Mouse (Mus musculus): ENCODE results near the gene Nfatc3. TPM values are rescaled to one million over a fixed set of nuclear protein-coding genes. Genes with fewer than 3 reads are reported as not detected.

The Nfatc3 gene
- total and polyA plus RNA-seq, 3 experiments = 29.0 to 96.3 (median 37.8) TPM

GRCm38 (mm10) chr8:106157419-106157818 lies 98.8 kb downstream of the Nfatc3 start:
- dilution Hi-C loops (cut with MboI; ENCODE audit: extremely low pct_ligation_motif_present, extremely low pct_unique_long_range_greater_than_20kb, low sequenced_read_pairs) = no loop called here
- Histone ChIP-seq H3K4me2 (ENCODE audit: insufficient read depth, low read depth, poor library complexity, severe bottlenecking) (no peak overlapping the region), H3K36me3 (replicated peaks in 1 of 2; ENCODE audit: control insufficient read depth in 1 of 2, insufficient read depth in 1 of 2, low read length in 1 of 2) (peaks cover 18 to 67% of the 10 kb centered on the region in 2 experiments), H3K27me3 (replicated peaks) (no peaks in the 10 kb centered on the region), H3K4me1 (ENCODE audit: control insufficient read depth in 1 of 2, insufficient read depth in 2 of 2) (peaks cover 0 to 16% of the 10 kb centered on the region in 2 experiments; a peak in 3 of 4 replicates), H3K9ac (ENCODE audit: insufficient read depth, low read depth) (no peak overlapping the region), H3K9me3 (replicated peaks; ENCODE audit: low read length) (no peaks in the 10 kb centered on the region), H3K4me3 (replicated peaks in 1 of 3; ENCODE audit: low read depth in 2 of 3, low read length in 2 of 3, poor library complexity in 1 of 3) (no peak overlapping the region), H3K79me2 (replicated peaks; ENCODE audit: control insufficient read depth, extremely low read depth, insufficient read depth, poor library complexity, severe bottlenecking) (no peaks in the 10 kb centered on the region), H3K27ac (ENCODE audit: insufficient read depth, low read depth) (no peak overlapping the region)
- TF ChIP-seq POLR2A (IDR thresholded peaks at IDR 0.05; ENCODE audit: low read depth, low read length) (no peak), ZMIZ1 (IDR thresholded peaks at IDR 0.05; ENCODE audit: low read depth, low read length) (no peak), JUN (IDR thresholded peaks at IDR 0.05; ENCODE audit: insufficient read depth, low read depth, low read length) (no peak), CHD2 (IDR thresholded peaks at IDR 0.05; ENCODE audit: low read length) (no peak), NELFE (IDR thresholded peaks at IDR 0.05; ENCODE audit: low read depth, low read length) (no peak), POLR2AphosphoS2 (IDR thresholded peaks at IDR 0.05; ENCODE audit: low read depth, low read length) (no peak), TCF12 (IDR thresholded peaks at IDR 0.05; ENCODE audit: low read depth, low read length) (no peak), IRF4 (IDR thresholded peaks at IDR 0.05; ENCODE audit: low read depth, low read length) (no peak), ZC3H11A (IDR thresholded peaks at IDR 0.05; ENCODE audit: low read depth, low read length) (no peak), SMC3 (IDR thresholded peaks at IDR 0.05; ENCODE audit: low read depth, low read length) (no peak), JUND (conservative IDR thresholded peaks at IDR 0.05; ENCODE audit: low read depth, low read length) (no peak), MAZ (IDR thresholded peaks at IDR 0.05; ENCODE audit: low read depth, low read length) (no peak), MEF2A (IDR thresholded peaks at IDR 0.05; ENCODE audit: borderline replicate concordance, low read depth, low read length) (no peak), PAX5 (IDR thresholded peaks at IDR 0.05; ENCODE audit: low read length) (no peak), SIN3A (IDR thresholded peaks at IDR 0.05; ENCODE audit: low read length) (no peak)
- in situ Hi-C loops (cut with MboI; ENCODE audit: low pct_ligation_motif_present, low pct_unique_long_range_greater_than_20kb, low sequenced_read_pairs) = no loop called here
- DNase-seq (ENCODE audit: extremely low read depth) = no peak

- no peak overlapping the region for H3K27ac ChIP-seq (ENCODE audit: insufficient read depth, low read depth)
- H3K79me2 ChIP-seq (replicated peaks; ENCODE audit: control insufficient read depth, extremely low read depth, insufficient read depth, poor library complexity, severe bottlenecking) = no peaks in the 10 kb centered on the region
- H3K4me2 ChIP-seq (ENCODE audit: insufficient read depth, low read depth, poor library complexity, severe bottlenecking) = no peak overlapping the region
- dilution Hi-C loops (cut with MboI; ENCODE audit: extremely low pct_ligation_motif_present, extremely low pct_unique_long_range_greater_than_20kb, low sequenced_read_pairs) (no loop called here), in situ Hi-C loops (cut with MboI; ENCODE audit: low pct_ligation_motif_present, low pct_unique_long_range_greater_than_20kb, low sequenced_read_pairs) (no loop called here)
- peaks cover 28 to 73% of the 10 kb centered on the region in 2 experiments for H3K36me3 ChIP-seq (replicated peaks in 1 of 2; ENCODE audit: control insufficient read depth in 1 of 2, insufficient read depth in 1 of 2, low read length in 1 of 2)
- no peak for DNase-seq (ENCODE audit: extremely low read depth)
- TF ChIP-seq HCFC1 (IDR thresholded peaks at IDR 0.05; ENCODE audit: low read depth, low read length) (no peak), CHD2 (IDR thresholded peaks at IDR 0.05; ENCODE audit: low read length) (no peak), ZMIZ1 (IDR thresholded peaks at IDR 0.05; ENCODE audit: low read depth, low read length) (no peak)
- H3K4me3 ChIP-seq (replicated peaks in 1 of 3; ENCODE audit: low read depth in 2 of 3, low read length in 2 of 3, poor library complexity in 1 of 3) = no peak overlapping the region
- H3K4me1 ChIP-seq (ENCODE audit: control insufficient read depth in 1 of 2, insufficient read depth in 2 of 2) = peaks cover 0 to 7% of the 10 kb centered on the region in 2 experiments; a peak in 1 of 4 replicates
- H3K27me3 ChIP-seq (replicated peaks) = no peaks in the 10 kb centered on the region
- no peaks in the 10 kb centered on the region for H3K9me3 ChIP-seq (replicated peaks; ENCODE audit: low read length)
- no peak overlapping the region for H3K9ac ChIP-seq (ENCODE audit: insufficient read depth, low read depth)
These were observed 99.7 kb downstream of the Nfatc3 start for GRCm38 (mm10) chr8:106158381-106158780.
